Mouse (Mus musculus) heart, postnatal 0 days (tissue): ENCODE measurements at regions not wholly inside any gene's neighbourhood (a gene's known extent, or its start where the extent isn't known, plus 50 kb on each side); places are given as distances from the start of the nearest gene placed in this dataset.

Experiments used
- ATAC-seq: fragments of 200-750 bp; cut with Nextera tagmentation; 2 replicates; pipeline ENCODE4 v1.8.0; 2017; ENCODE audit warnings: low read depth, moderate number of reproducible peaks, moderate library complexity; ENCODE audit not compliant: insufficient read depth
- DNase-seq: peaks from one replicate; pipeline ENCODE4 v3.0.0-alpha.2; 2016; ENCODE audit warnings: low spot score
- H3K27ac ChIP-seq: fragments of 300-500 bp; sonication (generic); 2 replicates; pipeline ENCODE4 v1.5.1; 2014; ENCODE audit warnings: low read depth, mild to moderate bottlenecking
- H3K27me3 ChIP-seq: fragments of 300-500 bp; sonication (generic); 2 replicates; pipeline ENCODE4 v1.6.1; 2014; ENCODE audit warnings: low read length, mixed read lengths; ENCODE audit not compliant: control insufficient read depth, insufficient read depth
- H3K36me3 ChIP-seq: fragments of 300-500 bp; sonication (generic); replicated peaks from 2 replicates; pipeline ENCODE4 v1.6.1; 2014; ENCODE audit warnings: low read length, mixed read lengths; ENCODE audit not compliant: control insufficient read depth, insufficient read depth
- H3K4me1 ChIP-seq: fragments of 300-500 bp; sonication (generic); 2 replicates; pipeline ENCODE4 v1.6.1; 2014; ENCODE audit warnings: antibody characterized with exemption; ENCODE audit not compliant: control insufficient read depth, insufficient read depth
- H3K4me2 ChIP-seq: fragments of 300-500 bp; sonication (generic); 2 replicates; pipeline ENCODE4 v1.6.1; 2014; ENCODE audit warnings: low read depth, mild to moderate bottlenecking, low read length, moderate library complexity
- H3K4me3 ChIP-seq: fragments of 300-500 bp; sonication (generic); 2 replicates; pipeline ENCODE4 v1.5.1; 2014; ENCODE audit warnings: low read depth, low read length
- H3K9ac ChIP-seq: fragments of 300-500 bp; sonication (generic); replicated peaks from 2 replicates; pipeline ENCODE4 v1.6.1; 2014; ENCODE audit warnings: low read depth, low read length, mixed read lengths
- H3K9me3 ChIP-seq: fragments of 300-500 bp; sonication (generic); replicated peaks from 2 replicates; pipeline ENCODE4 v1.6.1; 2016; ENCODE audit warnings: low read length; ENCODE audit not compliant: control insufficient read depth
- CTCF ChIP-seq: IDR thresholded peaks from 2 replicates; pipeline ENCODE4 v1.5.1; 2016; ENCODE audit warnings: antibody characterized with exemption, control low read depth, low read depth
- EP300 ChIP-seq: IDR thresholded peaks from 2 replicates; pipeline ENCODE4 v1.6.1; 2016; ENCODE audit warnings: antibody characterized with exemption, low read depth
- WGBS: fragments of 180-500 bp; shearing (Covaris S2); extraction: QIAGEN DNeasy Blood & Tissue Kit; methylation state at CpG from one replicate; pipeline ENCODE4 v1.1.7; 2014; 5-methylcytosine and 5-hydroxymethylcytosine counted together

DNA sequence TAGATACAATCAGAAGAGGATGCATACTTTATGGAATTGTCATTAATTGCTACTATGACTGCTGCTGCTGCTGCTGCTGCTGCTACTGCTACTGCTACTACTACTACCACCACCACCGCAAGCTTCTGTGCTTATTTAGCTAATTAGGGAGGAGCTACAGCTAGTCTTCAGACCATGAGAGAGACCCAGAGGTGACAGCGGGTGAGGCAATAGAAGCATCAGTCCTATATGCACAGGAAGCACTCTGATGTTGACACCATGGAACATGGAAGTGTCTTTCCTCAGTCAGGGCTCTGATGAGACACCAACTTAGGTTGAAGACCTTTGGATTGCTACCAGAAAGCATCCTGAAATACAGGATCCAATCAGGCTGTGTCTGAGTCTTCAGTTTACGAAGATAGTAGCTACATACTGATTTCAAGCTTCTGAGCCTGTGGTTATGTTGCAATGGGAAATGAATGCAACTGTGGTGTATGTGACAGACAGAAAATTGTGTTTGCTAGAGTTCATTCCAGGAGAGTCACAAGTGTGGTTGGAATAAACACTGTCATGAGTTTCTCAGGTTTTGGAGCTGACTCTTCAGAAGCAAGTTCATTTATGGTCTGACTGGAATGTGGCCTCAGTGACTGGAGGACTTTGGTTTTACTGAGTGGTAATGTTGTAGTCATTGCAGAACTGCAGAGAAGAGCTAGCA, 355.0 kb downstream of the Mex3b start:
- WGBS, result 79% methylated on average over 3 of the region's 3 CpGs
- Histone ChIP-seq H3K36me3 (no peaks in the 10 kb centered on the region), H3K27ac (no peak overlapping the region), H3K4me2 (no peak overlapping the region), H3K4me1 (no peaks in the 10 kb centered on the region), H3K27me3 (no peaks in the 10 kb centered on the region), H3K9me3 (no peaks in the 10 kb centered on the region), H3K9ac (no peak overlapping the region), H3K4me3 (no peak overlapping the region)
- TF ChIP-seq CTCF (no peak), EP300 (no peak)
- no peak for DNase-seq
- ATAC-seq, result no peak

DNA sequence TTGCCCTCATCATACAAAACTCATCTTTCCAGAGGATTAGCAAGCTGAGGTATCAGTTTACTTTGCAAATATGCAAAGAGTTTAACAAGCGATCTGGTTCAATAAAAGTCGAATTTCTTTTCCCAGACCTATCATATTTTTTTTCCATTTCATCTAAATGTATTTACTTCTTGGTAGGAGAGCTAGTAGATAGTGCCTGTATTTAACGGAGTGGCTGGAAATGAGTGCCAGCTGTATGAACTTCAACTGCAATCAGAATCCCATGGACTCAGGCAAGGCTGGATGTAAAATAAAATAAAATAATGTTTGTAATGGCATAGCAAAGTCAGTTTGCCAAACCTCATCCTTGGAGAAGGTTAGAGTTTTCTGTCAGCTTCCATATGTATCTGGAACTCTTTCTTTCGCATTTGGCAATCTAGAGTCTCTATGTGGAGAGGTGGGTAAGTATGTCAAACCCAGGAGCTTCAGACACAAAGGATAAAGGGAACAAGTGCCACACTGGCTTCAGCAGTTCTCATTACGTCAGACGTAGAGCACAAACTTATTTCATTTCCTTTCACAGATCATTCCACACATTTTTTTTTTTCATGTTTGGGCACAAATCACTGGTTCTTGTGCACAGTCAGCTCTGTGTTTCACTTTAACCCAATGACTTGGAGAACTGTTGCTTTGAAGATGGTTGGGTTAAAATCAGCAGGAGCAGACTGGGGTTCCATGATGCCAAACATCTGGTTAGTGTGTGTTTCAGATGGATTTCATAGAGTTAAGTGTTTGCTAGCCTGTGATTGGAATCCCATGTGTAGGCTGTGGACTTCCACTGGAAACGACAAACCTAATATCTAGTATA, 357.2 kb upstream of the Tmc3 start:
- DNase-seq, result no peak
- no peaks in the 10 kb centered on the region; the same call in 1 of the 2 replicates for H3K4me1 ChIP-seq
- H3K36me3 ChIP-seq, result no peaks in the 10 kb centered on the region
- no peak overlapping the region for H3K4me2 ChIP-seq
- TF ChIP-seq EP300 (no peak), CTCF (no peak)
- H3K27me3 ChIP-seq, result no peaks in the 10 kb centered on the region
- no peak overlapping the region for H3K9ac ChIP-seq
- no peak overlapping the region for H3K27ac ChIP-seq
- H3K9me3 ChIP-seq, result peaks cover 7% of the 10 kb centered on the region
- no peak for ATAC-seq
- WGBS, result 74% methylated on average over 7 of the region's 7 CpGs
- no peak overlapping the region for H3K4me3 ChIP-seq

GRCm38 (mm10) chr7:83230496-83231325, 354.0 kb upstream of the Tmc3 start:
- Histone ChIP-seq H3K4me1 (no peaks in the 10 kb centered on the region; the same call in 1 of the 2 replicates), H3K27ac (no peak overlapping the region), H3K36me3 (no peaks in the 10 kb centered on the region), H3K9me3 (peaks cover 7% of the 10 kb centered on the region), H3K4me3 (no peak overlapping the region), H3K27me3 (no peaks in the 10 kb centered on the region), H3K4me2 (no peak overlapping the region), H3K9ac (no peak overlapping the region)
- TF ChIP-seq EP300, result no peak
- no peak for TF ChIP-seq CTCF
- no peak for ATAC-seq
- DNase-seq, result no peak
- 51% methylated on average over 3 of the region's 3 CpGs for WGBS

DNA sequence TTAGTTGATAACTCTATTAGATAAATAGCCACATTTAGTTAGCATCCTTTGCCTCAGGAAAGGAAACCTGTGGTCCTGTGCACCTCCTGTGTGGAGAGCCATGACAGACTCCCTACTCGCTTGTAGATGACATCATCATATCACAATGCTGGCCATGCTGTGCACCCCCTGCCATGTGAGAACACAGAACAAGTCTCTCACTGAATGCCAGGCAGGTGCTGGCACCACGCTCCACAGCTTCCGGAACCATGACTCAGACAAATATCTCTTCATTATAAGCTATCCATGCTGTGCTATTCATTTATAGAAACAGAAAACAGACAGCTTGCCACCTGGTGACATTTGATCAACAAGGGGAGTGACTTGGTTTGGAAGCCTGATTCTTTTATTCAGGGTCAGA, 349.1 kb upstream of the Tmc3 start:
- TF ChIP-seq CTCF (no peak), EP300 (no peak)
- Histone ChIP-seq H3K4me3 (no peak overlapping the region), H3K27me3 (no peaks in the 10 kb centered on the region), H3K4me1 (no peaks in the 10 kb centered on the region; the same call in 1 of the 2 replicates), H3K4me2 (no peak overlapping the region), H3K9ac (no peak overlapping the region), H3K9me3 (no peaks in the 10 kb centered on the region), H3K36me3 (no peaks in the 10 kb centered on the region), H3K27ac (no peak overlapping the region)
- no peak for ATAC-seq
- 65% methylated on average over 3 of the region's 3 CpGs for WGBS
- DNase-seq, result no peak

GRCm38 (mm10) chr7:83237336-83237735, 347.4 kb upstream of the Tmc3 start:
- Histone ChIP-seq H3K9me3 (no peaks in the 10 kb centered on the region), H3K9ac (no peak overlapping the region), H3K27ac (no peak overlapping the region), H3K27me3 (no peaks in the 10 kb centered on the region), H3K4me2 (no peak overlapping the region), H3K4me1 (no peaks in the 10 kb centered on the region), H3K4me3 (no peak overlapping the region), H3K36me3 (no peaks in the 10 kb centered on the region)
- TF ChIP-seq CTCF (no peak), EP300 (no peak)
- ATAC-seq, result no peak
- DNase-seq, result no peak
- 75% methylated on average over 3 of the region's 3 CpGs for WGBS
